Mouse (Mus musculus): Measurements from ENCODE around the gene Cdh6. TPM values are rescaled to one million over a fixed set of nuclear protein-coding genes. Genes with fewer than 3 reads are reported as not detected.

The Cdh6 gene
- polyA plus RNA-seq, 1 experiment, result 0.01 TPM

DNA sequence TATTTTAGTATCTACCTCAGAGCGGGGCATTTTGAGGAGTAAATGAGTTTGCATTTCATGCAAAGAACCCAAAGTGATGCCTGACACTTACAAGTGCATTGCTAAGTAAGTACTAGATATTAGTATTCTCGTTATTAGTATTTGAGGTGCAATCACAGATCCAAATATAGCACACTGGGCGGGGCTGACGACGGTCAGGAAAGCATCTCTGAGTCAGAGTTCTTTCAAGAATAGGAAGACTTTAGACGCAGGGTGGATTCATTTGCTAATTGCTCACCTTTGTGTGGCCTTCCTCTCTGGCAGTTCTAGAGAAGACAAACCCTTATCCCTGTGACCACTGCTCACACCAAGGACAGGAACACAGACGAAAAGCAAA lies 78.6 kb downstream of the Cdh6 start:
- WGBS, result 77% methylated on average over 7 of the region's 7 CpGs
- no peaks in the 10 kb centered on the region for H3K4me1 ChIP-seq (replicated peaks; ENCODE audit: control insufficient read depth, insufficient read depth, low read length)
- TF ChIP-seq CTCF (IDR thresholded peaks at IDR 0.05; ENCODE audit: borderline replicate concordance, control insufficient read depth, extremely low read depth, insufficient read depth, low read length, poor library complexity) (no peak), POLR2A (IDR thresholded peaks at IDR 0.05; ENCODE audit: control insufficient read depth, extremely low read depth, insufficient read depth, low read length, poor library complexity) (no peak)

DNA sequence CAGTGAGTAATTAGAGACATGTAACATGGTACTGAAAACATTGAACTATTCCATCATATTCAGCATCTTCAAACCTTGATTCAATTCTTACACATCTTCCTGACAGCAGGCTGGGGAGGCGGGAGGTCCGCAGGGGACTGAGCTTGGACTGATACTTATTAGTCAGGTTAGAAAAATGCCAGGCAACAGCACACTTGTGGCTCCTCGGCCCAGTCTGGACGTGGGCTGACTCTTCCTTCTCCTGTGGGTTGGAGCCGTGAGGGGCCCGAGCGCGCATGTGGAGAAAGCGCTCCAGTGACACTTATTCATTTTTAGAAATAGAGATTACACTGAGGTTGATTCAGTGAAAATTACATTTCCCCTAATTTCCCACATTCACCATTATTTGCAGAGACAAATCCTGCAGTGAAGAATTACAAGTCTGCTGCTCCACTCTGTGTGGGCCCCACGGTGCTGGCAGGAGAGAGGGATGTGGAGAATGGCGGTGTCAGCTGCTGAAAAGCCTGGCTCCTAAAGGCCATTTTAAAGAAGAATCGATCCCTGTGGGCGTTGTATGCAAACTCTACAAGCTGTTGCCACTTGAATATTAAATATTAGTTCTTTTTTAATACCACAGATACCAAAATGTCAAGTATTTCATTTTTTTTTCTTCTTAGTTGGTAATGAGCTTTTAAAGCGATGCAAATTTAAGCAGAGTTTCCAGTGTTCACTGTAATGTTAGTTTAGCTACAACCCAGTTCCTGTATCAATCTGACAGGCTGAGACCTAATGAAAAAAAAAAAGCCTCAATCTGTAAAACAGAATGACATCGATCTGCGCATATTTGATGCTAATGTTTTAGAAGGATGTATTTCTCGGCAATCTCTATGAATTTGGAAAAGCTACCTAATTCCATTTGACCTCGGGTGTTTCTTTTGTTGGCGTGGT lies 79.3 kb downstream of the Cdh6 start:
- TF ChIP-seq CTCF (IDR thresholded peaks at IDR 0.05; ENCODE audit: borderline replicate concordance, control insufficient read depth, extremely low read depth, insufficient read depth, low read length, poor library complexity), result no peak
- TF ChIP-seq POLR2A (IDR thresholded peaks at IDR 0.05; ENCODE audit: control insufficient read depth, extremely low read depth, insufficient read depth, low read length, poor library complexity), result no peak
- 93% methylated on average over 19 of the region's 19 CpGs for WGBS
- DNase-seq, result no peak

More for the DNA sequence above, 78.6 kb downstream of the Cdh6 start:
- no peak for DNase-seq
- Histone ChIP-seq H3K27me3 (ENCODE audit: control insufficient read depth, insufficient read depth, low read length) (no peaks in the 10 kb centered on the region), H3K27ac (ENCODE audit: control insufficient read depth, insufficient read depth, low read length) (no peak overlapping the region), H3K4me3 (ENCODE audit: control insufficient read depth, insufficient read depth, low read length) (no peak overlapping the region), H3K36me3 (ENCODE audit: control insufficient read depth, insufficient read depth, low read length) (no peaks in the 10 kb centered on the region)

DNA sequence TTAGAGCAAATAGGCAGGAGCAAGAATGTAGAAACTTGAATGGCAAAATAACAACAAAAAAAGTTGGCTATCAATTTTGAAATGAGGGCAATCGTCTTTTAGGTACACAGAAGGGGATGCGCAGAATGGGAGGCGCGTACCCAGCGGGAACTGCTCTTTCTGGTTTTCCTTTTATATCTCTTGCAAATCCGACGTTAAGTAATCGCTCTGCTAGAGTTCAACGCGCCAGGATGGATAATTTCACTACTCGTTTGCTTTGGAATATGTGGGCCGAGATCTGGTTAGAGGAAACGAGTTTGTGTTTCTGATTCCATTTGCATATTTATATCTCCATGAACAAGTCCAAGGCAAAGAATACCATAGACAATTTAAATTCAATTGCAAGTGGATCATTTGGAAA lies 81.4 kb downstream of the Cdh6 start:
- DNase-seq, result no peak
- no peak overlapping the region for H3K27ac ChIP-seq (ENCODE audit: control insufficient read depth, insufficient read depth, low read length)
- no peak for TF ChIP-seq CTCF (IDR thresholded peaks at IDR 0.05; ENCODE audit: borderline replicate concordance, control insufficient read depth, extremely low read depth, insufficient read depth, low read length, poor library complexity)
- TF ChIP-seq POLR2A (IDR thresholded peaks at IDR 0.05; ENCODE audit: control insufficient read depth, extremely low read depth, insufficient read depth, low read length, poor library complexity), result no peak
- 95% methylated on average over 13 of the region's 13 CpGs for WGBS
- no peaks in the 10 kb centered on the region for H3K4me1 ChIP-seq (replicated peaks; ENCODE audit: control insufficient read depth, insufficient read depth, low read length)
- no peaks in the 10 kb centered on the region for H3K36me3 ChIP-seq (ENCODE audit: control insufficient read depth, insufficient read depth, low read length)
- no peaks in the 10 kb centered on the region for H3K27me3 ChIP-seq (ENCODE audit: control insufficient read depth, insufficient read depth, low read length)
- H3K4me3 ChIP-seq (ENCODE audit: control insufficient read depth, insufficient read depth, low read length), result no peak overlapping the region

More for the DNA sequence above, 79.3 kb downstream of the Cdh6 start:
- Histone ChIP-seq H3K4me1 (replicated peaks; ENCODE audit: control insufficient read depth, insufficient read depth, low read length) (no peaks in the 10 kb centered on the region), H3K27ac (ENCODE audit: control insufficient read depth, insufficient read depth, low read length) (no peak overlapping the region), H3K4me3 (ENCODE audit: control insufficient read depth, insufficient read depth, low read length) (no peak overlapping the region), H3K27me3 (ENCODE audit: control insufficient read depth, insufficient read depth, low read length) (no peaks in the 10 kb centered on the region), H3K36me3 (ENCODE audit: control insufficient read depth, insufficient read depth, low read length) (no peaks in the 10 kb centered on the region)

- no peaks in the 10 kb centered on the region for H3K4me1 ChIP-seq (replicated peaks; ENCODE audit: control insufficient read depth, insufficient read depth, low read length)
- WGBS, result 65% methylated on average over 7 of the region's 7 CpGs
- H3K27ac ChIP-seq (ENCODE audit: control insufficient read depth, insufficient read depth, low read length), result no peak overlapping the region
- no peak for DNase-seq
- no peak overlapping the region for H3K4me3 ChIP-seq (ENCODE audit: control insufficient read depth, insufficient read depth, low read length)
- no peaks in the 10 kb centered on the region for H3K27me3 ChIP-seq (ENCODE audit: control insufficient read depth, insufficient read depth, low read length)
- H3K36me3 ChIP-seq (ENCODE audit: control insufficient read depth, insufficient read depth, low read length), result no peaks in the 10 kb centered on the region
- TF ChIP-seq CTCF (IDR thresholded peaks at IDR 0.05; ENCODE audit: borderline replicate concordance, control insufficient read depth, extremely low read depth, insufficient read depth, low read length, poor library complexity) (no peak), POLR2A (IDR thresholded peaks at IDR 0.05; ENCODE audit: control insufficient read depth, extremely low read depth, insufficient read depth, low read length, poor library complexity) (no peak)
Observed at GRCm38 (mm10) chr15:13088504-13089058, 84.9 kb downstream of the Cdh6 start.

GRCm38 (mm10) chr15:13084746-13085145 lies 88.7 kb downstream of the Cdh6 start:
- Histone ChIP-seq H3K36me3 (ENCODE audit: control insufficient read depth, insufficient read depth, low read length) (no peaks in the 10 kb centered on the region), H3K27ac (ENCODE audit: control insufficient read depth, insufficient read depth, low read length) (no peak overlapping the region), H3K4me1 (replicated peaks; ENCODE audit: control insufficient read depth, insufficient read depth, low read length) (no peaks in the 10 kb centered on the region), H3K4me3 (ENCODE audit: control insufficient read depth, insufficient read depth, low read length) (no peak overlapping the region), H3K27me3 (ENCODE audit: control insufficient read depth, insufficient read depth, low read length) (no peaks in the 10 kb centered on the region)
- TF ChIP-seq POLR2A (IDR thresholded peaks at IDR 0.05; ENCODE audit: control insufficient read depth, extremely low read depth, insufficient read depth, low read length, poor library complexity) (no peak), CTCF (IDR thresholded peaks at IDR 0.05; ENCODE audit: borderline replicate concordance, control insufficient read depth, extremely low read depth, insufficient read depth, low read length, poor library complexity) (no peak)
- WGBS, result 94% methylated on average over 9 of the region's 9 CpGs
- no peak for DNase-seq

DNA sequence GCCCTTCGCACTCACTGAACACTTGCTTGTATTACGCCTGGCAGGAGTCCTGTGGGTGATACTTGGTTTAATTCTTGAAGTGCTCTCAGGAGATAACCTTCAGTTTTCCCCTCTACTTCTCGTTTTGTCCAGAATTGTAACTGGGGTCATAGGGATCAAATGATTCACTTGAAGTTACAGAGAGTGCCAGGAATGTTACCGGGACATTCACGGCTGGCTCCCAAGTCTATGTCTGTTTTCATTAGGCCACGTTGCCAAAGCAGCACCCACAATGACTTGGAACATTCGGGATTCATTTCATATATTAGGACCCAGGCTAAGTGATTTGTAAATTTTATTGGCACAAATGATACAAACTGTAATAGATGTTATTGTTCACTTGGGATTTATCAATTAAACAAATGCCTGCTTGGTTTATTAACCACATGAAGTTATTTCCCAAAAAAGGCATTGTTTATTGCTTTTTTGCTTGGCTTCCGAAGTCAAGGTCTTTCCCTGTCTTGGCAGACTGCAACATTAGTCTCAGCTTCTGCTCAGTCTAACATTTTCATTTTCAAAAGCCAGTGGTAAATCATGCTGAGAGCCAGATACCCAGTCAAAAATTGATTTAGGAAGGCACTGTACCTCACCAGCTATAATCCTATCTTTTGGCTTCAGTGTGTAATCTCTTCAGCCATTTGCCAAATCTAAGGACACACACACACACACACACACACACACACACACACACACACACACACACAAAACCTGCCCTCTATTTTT lies 96.4 kb downstream of the Cdh6 start:
- TF ChIP-seq POLR2A (IDR thresholded peaks at IDR 0.05; ENCODE audit: control insufficient read depth, extremely low read depth, insufficient read depth, low read length, poor library complexity) (no peak), CTCF (IDR thresholded peaks at IDR 0.05; ENCODE audit: borderline replicate concordance, control insufficient read depth, extremely low read depth, insufficient read depth, low read length, poor library complexity) (no peak)
- H3K27ac ChIP-seq (ENCODE audit: control insufficient read depth, insufficient read depth, low read length), result no peak overlapping the region
- WGBS, result 89% methylated on average over 8 of the region's 8 CpGs
- DNase-seq, result no peak
- no peaks in the 10 kb centered on the region for H3K4me1 ChIP-seq (replicated peaks; ENCODE audit: control insufficient read depth, insufficient read depth, low read length)
- no peaks in the 10 kb centered on the region for H3K27me3 ChIP-seq (ENCODE audit: control insufficient read depth, insufficient read depth, low read length)
- no peak overlapping the region for H3K4me3 ChIP-seq (ENCODE audit: control insufficient read depth, insufficient read depth, low read length)
- H3K36me3 ChIP-seq (ENCODE audit: control insufficient read depth, insufficient read depth, low read length), result no peaks in the 10 kb centered on the region
